Mouse (Mus musculus) embryonic facial prominence, embryonic 15.5 days (tissue): ENCODE measurements around the gene Amd1. TPM values are rescaled to one million over a fixed set of nuclear protein-coding genes. Genes with fewer than 3 reads are reported as not detected.
A peak's percentile ranks its signal among the peaks of the same experiment; 100 is the strongest.
"Not testable (repeated sequence)": the region's sequence is repeated elsewhere in the genome, so short reads cannot be mapped to it uniquely, and the experiment has no call there.

Experiments used
- ATAC-seq: fragments of 200-750 bp; cut with Nextera tagmentation; 2 replicates; pipeline ENCODE4 v1.8.0; 2017; ENCODE audit warnings: low read depth, moderate TSS enrichment; ENCODE audit not compliant: insufficient number of reproducible peaks, low FRiP score, low TSS enrichment
- H3K27ac ChIP-seq: fragments of 300-500 bp; sonication (generic); replicated peaks from 2 replicates; pipeline ENCODE4 v1.5.1; 2015; ENCODE audit warnings: mild to moderate bottlenecking, inconsistent platforms
- H3K27me3 ChIP-seq: fragments of 300-500 bp; sonication (generic); 2 replicates; pipeline ENCODE4 v1.6.1; 2015; ENCODE audit warnings: inconsistent platforms
- H3K36me3 ChIP-seq: fragments of 300-500 bp; sonication (generic); 2 replicates; pipeline ENCODE4 v1.6.1; 2015; ENCODE audit warnings: mild to moderate bottlenecking, inconsistent platforms
- H3K4me1 ChIP-seq: fragments of 300-500 bp; sonication (generic); 2 replicates; pipeline ENCODE4 v1.6.1; 2015; ENCODE audit warnings: inconsistent platforms
- H3K4me2 ChIP-seq: fragments of 300-500 bp; sonication (generic); replicated peaks from 2 replicates; pipeline ENCODE4 v1.6.1; 2015; ENCODE audit warnings: mild to moderate bottlenecking, inconsistent platforms
- H3K4me3 ChIP-seq: fragments of 300-500 bp; sonication (generic); replicated peaks from 2 replicates; pipeline ENCODE4 v1.5.1; 2015; ENCODE audit warnings: mild to moderate bottlenecking, inconsistent platforms
- H3K9ac ChIP-seq: fragments of 300-500 bp; sonication (generic); 2 replicates; pipeline ENCODE4 v1.6.1; 2015; ENCODE audit warnings: inconsistent platforms
- H3K9me3 ChIP-seq: fragments of 300-500 bp; sonication (generic); replicated peaks from 2 replicates; pipeline ENCODE4 v1.6.1; 2016; ENCODE audit warnings: inconsistent platforms
- WGBS: fragments of 180-500 bp; shearing (Covaris S2); methylation state at CpG from one replicate; pipeline ENCODE4 v1.1.7; 2015; 5-methylcytosine and 5-hydroxymethylcytosine counted together
- polyA plus RNA-seq: library from polyadenylated mRNA; unstranded; fragments of >200 nt; fragmentation: Nextera tagmentation; extraction: Ambion mirVana; gene quantifications from 2 replicates; pipeline ENCODE4 v1.2.1, GENCODE M21; 2015

The Amd1 gene
- polyA plus RNA-seq, 1 experiment from 2014 or later, result 46.5 TPM

GRCm38 (mm10) chr10:40330262-40330661 is 28.3 kb upstream of the Amd1 start:
- no peak overlapping the region for H3K4me2 ChIP-seq
- no peak overlapping the region for H3K9ac ChIP-seq
- no peaks in the 10 kb centered on the region for H3K36me3 ChIP-seq
- ATAC-seq, result no peak
- no peaks in the 10 kb centered on the region for H3K4me1 ChIP-seq
- H3K9me3 ChIP-seq, result no peaks in the 10 kb centered on the region
- H3K27ac ChIP-seq, result no peak overlapping the region
- H3K4me3 ChIP-seq, result no peak overlapping the region
- no peaks in the 10 kb centered on the region for H3K27me3 ChIP-seq
- WGBS, result 85% methylated on average over 1 of the region's 1 CpGs

GRCm38 (mm10) chr10:40328004-40328551 is 26.1 kb upstream of the Amd1 start:
- no peak overlapping the region for H3K27ac ChIP-seq
- WGBS, result 76% methylated on average over 9 of the region's 9 CpGs
- no peak for ATAC-seq

GRCm38 (mm10) chr10:40320306-40320705 is 18.3 kb upstream of the Amd1 start:
- H3K27ac ChIP-seq, result no peak overlapping the region
- no peaks in the 10 kb centered on the region for H3K9me3 ChIP-seq
- WGBS, result 88% methylated on average over 10 of the region's 10 CpGs
- no peak overlapping the region for H3K9ac ChIP-seq
- H3K4me1 ChIP-seq, result no peaks in the 10 kb centered on the region
- H3K27me3 ChIP-seq, result no peaks in the 10 kb centered on the region
- no peak overlapping the region for H3K4me2 ChIP-seq
- H3K4me3 ChIP-seq, result no peak overlapping the region
- no peaks in the 10 kb centered on the region for H3K36me3 ChIP-seq
- ATAC-seq, result no peak

More at GRCm38 (mm10) chr10:40328004-40328551, 26.1 kb upstream of the Amd1 start:
- no peak overlapping the region for H3K4me3 ChIP-seq
- H3K9me3 ChIP-seq, result no peaks in the 10 kb centered on the region
- H3K27me3 ChIP-seq, result no peaks in the 10 kb centered on the region
- no peaks in the 10 kb centered on the region for H3K36me3 ChIP-seq
- no peak overlapping the region for H3K9ac ChIP-seq
- H3K4me2 ChIP-seq, result no peak overlapping the region
- H3K4me1 ChIP-seq, result no peaks in the 10 kb centered on the region

GRCm38 (mm10) chr10:40316841-40317585 is 15.0 kb upstream of the Amd1 start:
- Histone ChIP-seq H3K9ac (no peak overlapping the region), H3K4me3 (no peak overlapping the region), H3K36me3 (no peaks in the 10 kb centered on the region), H3K27me3 (no peaks in the 10 kb centered on the region), H3K27ac (no peak overlapping the region), H3K9me3 (no peaks in the 10 kb centered on the region), H3K4me1 (no peaks in the 10 kb centered on the region), H3K4me2 (no peak overlapping the region)
- no peak for ATAC-seq
- 38% methylated on average over 7 of the region's 7 CpGs for WGBS

GRCm38 (mm10) chr10:40312781-40313180 is 10.8 kb upstream of the Amd1 start:
- Histone ChIP-seq H3K9me3 (no peaks in the 10 kb centered on the region), H3K4me3 (no peak overlapping the region), H3K27ac (no peak overlapping the region), H3K27me3 (no peaks in the 10 kb centered on the region), H3K4me2 (no peak overlapping the region), H3K4me1 (no peaks in the 10 kb centered on the region), H3K9ac (no peak overlapping the region), H3K36me3 (no peaks in the 10 kb centered on the region)
- 72% methylated on average over 4 of the region's 4 CpGs for WGBS
- no peak for ATAC-seq

GRCm38 (mm10) chr10:40309884-40310635 is 8.1 kb upstream of the Amd1 start:
- H3K4me2 ChIP-seq, result no peak overlapping the region
- H3K36me3 ChIP-seq, result no peaks in the 10 kb centered on the region
- no peaks in the 10 kb centered on the region for H3K27me3 ChIP-seq
- H3K4me1 ChIP-seq, result no peaks in the 10 kb centered on the region
- H3K9ac ChIP-seq, result no peak overlapping the region
- no peak for ATAC-seq
- H3K9me3 ChIP-seq, result no peaks in the 10 kb centered on the region
- H3K27ac ChIP-seq, result no peak overlapping the region
- no peak overlapping the region for H3K4me3 ChIP-seq
- WGBS, result 44% methylated on average over 6 of the region's 6 CpGs

- Histone ChIP-seq H3K9ac (no peak overlapping the region), H3K4me2 (no peak overlapping the region), H3K27me3 (no peaks in the 10 kb centered on the region), H3K4me3 (no peak overlapping the region), H3K9me3 (no peaks in the 10 kb centered on the region), H3K4me1 (no peaks in the 10 kb centered on the region), H3K36me3 (no peaks in the 10 kb centered on the region), H3K27ac (no peak overlapping the region)
- 50% methylated on average over 4 of the region's 4 CpGs for WGBS
- ATAC-seq, result no peak
Observed at GRCm38 (mm10) chr10:40307826-40308583, 6.0 kb upstream of the Amd1 start.

GRCm38 (mm10) chr10:40305989-40306388 is 4.0 kb upstream of the Amd1 start:
- ATAC-seq, result no peak
- Histone ChIP-seq H3K9me3 (no peaks in the 10 kb centered on the region), H3K9ac (no peak overlapping the region), H3K36me3 (no peaks in the 10 kb centered on the region), H3K27me3 (no peaks in the 10 kb centered on the region), H3K4me3 (no peak overlapping the region), H3K4me1 (no peaks in the 10 kb centered on the region), H3K27ac (no peak overlapping the region), H3K4me2 (no peak overlapping the region)
- WGBS, result 92% methylated on average over 1 of the region's 1 CpGs

- WGBS, result under 1% methylated on average over 80 of the region's 91 CpGs
- H3K4me2 ChIP-seq, result peak overlapping the region; percentile 79
- peak; percentile 36; the same call in 1 of the 2 replicates for ATAC-seq
- H3K4me1 ChIP-seq, result peaks cover 10% of the 10 kb centered on the region
- H3K9ac ChIP-seq, result peak overlapping the region; percentile 87
- peak overlapping the region; percentile 93 for H3K27ac ChIP-seq
- peak overlapping the region; percentile 94 for H3K4me3 ChIP-seq
- H3K9me3 ChIP-seq, H3K27me3 ChIP-seq, H3K36me3 ChIP-seq: not testable (repeated sequence)
Observed at GRCm38 (mm10) chr10:40301181-40302075, 558 bp downstream of the Amd1 start.

- no peaks in the 10 kb centered on the region for H3K36me3 ChIP-seq
- H3K4me2 ChIP-seq, result peak overlapping the region; percentile 79
- no peaks in the 10 kb centered on the region for H3K9me3 ChIP-seq
- H3K9ac ChIP-seq, result peak overlapping the region; percentile 87
- WGBS, result under 1% methylated on average over 36 of the region's 36 CpGs
- ATAC-seq, result peak; percentile 74
- peak overlapping the region; percentile 91 for H3K27ac ChIP-seq
- no peaks in the 10 kb centered on the region for H3K27me3 ChIP-seq
- peak overlapping the region; percentile 94 for H3K4me3 ChIP-seq
- H3K4me1 ChIP-seq, result peaks cover 10% of the 10 kb centered on the region
Observed at GRCm38 (mm10) chr10:40300648-40301171, 1.3 kb downstream of the Amd1 start.
